Mouse (Mus musculus): ENCODE results near the gene Polr2i.
"Not testable (repeated sequence)": the region's sequence is repeated elsewhere in the genome, so short reads cannot be mapped to it uniquely, and the experiment has no call there.

Polr2i gene

DNA sequence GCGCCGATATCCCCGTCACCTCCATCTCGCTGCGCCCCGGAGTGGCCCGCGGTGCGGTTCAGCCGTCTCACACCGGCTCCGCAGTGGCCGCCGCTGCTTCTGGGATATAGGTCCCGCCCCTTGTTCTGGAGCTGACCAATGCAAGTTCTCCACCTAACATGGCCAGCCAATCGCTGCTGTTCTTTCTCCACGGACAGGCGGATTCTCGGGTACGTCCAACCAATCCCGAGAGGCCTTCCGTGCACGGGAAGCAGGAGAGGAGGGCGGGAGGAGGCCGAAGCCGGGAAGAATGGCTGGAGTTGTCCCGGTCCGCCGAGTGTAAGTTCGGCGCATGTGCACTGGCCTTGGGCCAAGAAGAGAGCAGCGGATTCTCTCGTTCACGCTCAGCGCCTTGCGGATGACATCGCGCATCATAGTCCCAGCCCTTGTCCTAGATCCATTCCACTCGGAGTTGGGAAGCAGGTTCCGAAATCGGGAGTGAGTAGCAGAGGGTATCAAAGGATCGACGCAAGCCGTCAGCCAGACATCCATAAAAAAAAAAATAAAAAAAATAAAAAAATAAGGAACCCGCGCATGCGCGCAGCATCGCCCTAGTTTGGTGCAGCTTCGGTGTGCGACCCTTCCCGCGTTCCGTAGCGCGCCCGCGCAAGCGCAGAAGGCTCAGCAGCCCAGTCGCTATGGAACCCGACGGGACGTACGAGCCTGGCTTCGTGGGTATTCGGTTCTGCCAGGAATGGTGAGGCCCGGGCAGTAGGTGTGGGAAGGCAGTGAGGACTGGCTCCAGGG lies at the start of gene Polr2i, which contains the start of gene Tbcb:
Gene Polr2i, plus strand, starts transcription at position 280 of the 786 bp plus-strand sequence.
Gene Tbcb, minus strand, starts transcription at position 604 of the 786 bp plus-strand sequence.
- DNase-seq (ENCODE audit: low read depth, low spot score), result peak; percentile 93

DNA sequence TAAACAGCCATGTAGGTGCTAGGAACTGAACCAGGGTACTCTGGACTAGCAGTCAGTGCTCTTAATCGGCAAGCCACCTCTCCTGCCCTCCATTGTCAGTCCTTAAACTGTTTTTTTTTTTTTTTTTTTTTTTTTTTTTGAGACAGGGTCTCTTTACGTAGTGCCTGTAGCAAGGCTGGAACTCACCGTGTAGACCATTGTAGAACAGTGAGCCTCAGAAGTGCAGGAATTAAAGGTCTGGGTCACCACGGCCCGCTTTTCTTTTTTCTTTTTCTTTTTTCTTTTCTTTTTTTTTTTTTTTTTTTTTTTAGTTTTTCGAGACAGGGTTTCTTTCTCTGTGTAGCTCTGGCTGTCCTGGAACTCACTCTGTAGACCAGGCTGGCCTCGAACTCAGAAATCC lies 48.6 kb upstream of the Polr2i start:
- not testable (repeated sequence) for DNase-seq (ENCODE audit: low read depth, low spot score)

DNA sequence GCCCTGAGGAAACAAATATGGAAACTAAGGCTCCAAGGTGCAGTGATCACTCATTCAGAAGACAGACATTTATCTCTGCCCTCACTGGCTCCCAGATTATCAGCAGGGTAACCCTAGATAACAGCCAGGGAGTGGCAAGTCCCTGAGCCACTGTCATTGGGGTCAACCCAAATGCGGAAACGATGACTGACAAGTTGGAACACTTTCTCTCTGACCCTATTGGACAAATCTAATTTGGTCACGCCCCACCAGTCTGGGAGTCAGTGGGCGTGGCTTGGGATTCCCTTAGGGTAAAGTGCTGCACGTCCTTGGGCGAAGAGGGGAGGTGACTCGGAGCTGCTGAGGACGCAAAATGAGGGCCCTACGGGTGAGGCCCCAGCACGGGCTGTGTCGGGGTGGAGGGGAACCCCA lies 47.9 kb upstream of the Polr2i start, which contains the start of gene Cox7a1:
Gene Cox7a1, plus strand, starts transcription at position 266 of the 411 bp plus-strand sequence.
- peak; percentile 83 for DNase-seq (ENCODE audit: low read depth, low spot score)

DNA sequence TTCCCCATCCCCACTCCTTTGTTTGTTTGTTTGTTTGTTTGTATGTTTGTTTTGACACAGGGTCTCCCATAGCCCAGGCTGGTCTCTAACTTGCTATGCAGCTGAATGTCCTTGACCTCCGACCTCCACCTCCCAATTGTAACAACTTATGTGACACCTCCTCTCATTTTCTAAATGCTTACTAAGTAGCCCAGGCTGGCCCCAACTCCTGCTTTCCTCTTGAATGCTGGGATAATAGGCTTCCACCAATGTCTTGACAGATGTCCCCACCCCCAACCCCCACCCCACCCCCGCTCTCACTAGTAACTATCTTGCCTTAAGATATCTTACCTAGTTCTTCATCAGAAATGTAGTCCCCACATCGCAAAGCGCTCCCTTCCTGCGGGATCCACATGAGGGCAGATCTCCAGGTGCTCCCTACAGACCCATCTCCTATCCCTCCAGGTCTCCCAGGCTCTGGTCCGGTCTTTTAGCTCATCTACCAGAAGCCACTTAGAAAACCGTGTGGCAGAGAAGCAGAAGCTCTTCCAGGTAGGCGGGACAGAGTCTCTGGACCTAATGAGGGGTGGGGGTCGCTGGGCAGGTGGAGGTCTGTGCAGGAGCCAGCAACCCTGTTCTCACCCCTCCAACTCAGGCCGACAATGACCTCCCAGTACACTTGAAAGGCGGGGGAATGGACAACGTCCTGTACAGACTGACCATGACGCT lies 47.0 kb upstream of the Polr2i start:
- no peak for DNase-seq (ENCODE audit: low read depth, low spot score)

DNA sequence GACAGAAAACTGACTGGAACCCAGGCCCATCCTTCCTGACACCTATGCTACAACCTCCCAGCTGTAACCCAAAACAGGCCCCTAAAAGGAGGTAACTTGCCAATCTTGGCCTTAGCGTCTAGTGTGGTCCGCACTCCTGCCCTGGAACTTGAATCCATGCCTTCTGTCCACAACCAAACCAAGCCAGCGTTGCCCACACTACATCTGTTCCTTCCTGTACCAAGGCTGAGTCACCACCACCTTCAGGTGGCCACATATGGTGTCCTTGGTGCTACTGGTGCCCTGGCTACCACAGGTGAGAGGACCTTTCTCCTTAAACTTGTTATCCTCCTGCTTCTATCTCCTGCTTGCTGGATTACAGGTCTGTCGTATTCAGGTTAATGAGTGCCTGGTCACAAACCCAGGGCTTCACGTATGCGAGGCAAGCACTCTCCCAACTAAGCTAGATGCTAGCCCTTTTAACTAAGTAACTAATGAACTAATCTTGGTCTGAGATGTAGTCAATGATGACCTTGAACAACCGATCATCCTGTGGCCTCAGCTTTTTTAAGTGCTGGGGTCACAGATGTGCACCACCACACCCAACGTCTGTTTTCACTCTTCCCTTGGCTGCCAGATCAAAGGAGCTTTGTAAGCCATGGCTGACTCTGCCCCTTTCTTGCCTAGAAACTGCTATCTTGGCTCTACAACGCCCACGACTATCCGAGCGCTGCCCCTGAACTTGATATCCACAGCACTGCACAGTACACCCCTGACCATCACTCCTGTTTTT lies 43.2 kb upstream of the Polr2i start:
- no peak for DNase-seq (ENCODE audit: low read depth, low spot score)

DNA sequence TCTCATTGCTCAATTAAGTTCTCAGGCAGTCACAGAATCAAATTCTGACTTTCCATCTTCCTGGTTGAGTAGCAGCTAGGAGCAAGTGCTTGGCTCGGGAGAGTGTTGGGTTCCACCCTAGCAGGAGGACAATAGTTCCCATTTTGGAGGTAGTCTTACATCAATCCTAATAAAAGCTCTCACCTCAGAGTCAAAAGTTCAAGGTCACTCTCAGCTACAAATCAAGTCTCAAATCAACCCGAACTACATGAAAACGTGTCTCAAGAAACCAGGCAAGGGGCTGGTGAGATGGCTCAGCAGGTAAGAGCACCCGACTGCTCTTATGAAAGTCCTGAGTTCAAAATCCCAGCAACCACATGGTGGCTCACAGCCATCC lies 42.6 kb upstream of the Polr2i start:
- no peak for DNase-seq (ENCODE audit: low read depth, low spot score)

DNA sequence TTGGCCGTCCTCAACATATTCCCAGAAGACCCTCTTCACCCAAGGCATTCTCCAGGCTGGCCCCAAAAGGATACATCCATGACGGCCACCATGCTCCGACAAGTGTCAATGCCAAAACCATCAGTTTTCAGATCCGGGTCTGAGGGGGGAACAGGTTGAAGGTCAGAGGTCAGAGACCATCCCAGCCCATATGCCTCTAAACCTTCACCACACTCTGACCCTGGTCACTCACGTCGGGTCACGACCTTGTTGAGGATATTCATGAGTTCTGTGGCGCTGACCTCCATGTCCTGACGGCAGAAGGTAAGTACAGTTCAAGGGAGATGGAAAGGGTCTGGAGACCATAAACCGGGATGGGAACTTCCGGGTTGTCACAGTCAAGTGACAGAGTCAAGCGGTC lies 39.7 kb upstream of the Polr2i start:
- no peak for DNase-seq (ENCODE audit: low read depth, low spot score)

DNA sequence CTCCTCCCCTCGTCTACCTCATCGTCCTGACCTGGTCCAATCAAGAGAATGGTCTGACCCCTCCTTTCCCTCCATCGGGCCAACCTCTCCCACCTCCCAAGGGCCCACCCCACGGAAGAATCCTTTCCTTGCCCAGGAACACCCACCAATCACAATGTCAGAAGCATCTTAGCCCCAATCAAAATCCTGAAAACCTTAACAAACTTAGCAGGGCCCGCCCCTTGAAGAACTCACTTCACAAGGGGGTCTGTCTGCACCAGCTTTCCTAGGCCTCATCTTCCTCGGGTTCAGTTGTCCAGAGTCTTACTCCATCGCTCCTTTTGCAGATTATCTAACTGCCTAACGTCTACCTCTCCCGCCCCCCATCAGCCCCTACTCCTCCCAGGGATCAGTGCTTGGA lies 38.7 kb upstream of the Polr2i start:
- no peak for DNase-seq (ENCODE audit: low read depth, low spot score)

DNA sequence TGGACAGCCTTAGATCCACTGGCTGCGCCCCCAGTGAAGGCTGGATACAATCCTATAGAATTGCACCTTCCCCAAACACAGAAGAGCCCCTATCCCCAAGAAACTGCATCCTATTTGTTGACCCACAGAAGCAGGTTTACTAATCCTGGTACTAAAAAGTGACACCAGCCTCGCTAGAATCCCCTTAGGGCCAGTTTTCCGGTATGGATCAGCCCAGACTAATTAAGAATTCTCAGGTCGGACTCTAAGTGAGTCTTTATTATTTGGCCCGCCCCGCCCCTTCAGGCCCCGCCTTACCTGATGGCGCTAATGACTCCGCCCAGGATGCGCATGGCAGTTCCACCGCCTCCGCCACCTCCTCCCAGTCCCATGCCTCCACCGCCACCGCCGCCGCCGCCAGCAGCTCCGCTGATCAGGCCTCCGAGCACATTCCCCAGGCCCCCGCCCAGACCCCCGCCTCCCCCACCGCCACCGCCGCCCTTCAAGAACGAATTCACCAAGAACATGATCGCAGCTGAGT lies 38.1 kb upstream of the Polr2i start:
- peak; percentile 84 for DNase-seq (ENCODE audit: low read depth, low spot score)

DNA sequence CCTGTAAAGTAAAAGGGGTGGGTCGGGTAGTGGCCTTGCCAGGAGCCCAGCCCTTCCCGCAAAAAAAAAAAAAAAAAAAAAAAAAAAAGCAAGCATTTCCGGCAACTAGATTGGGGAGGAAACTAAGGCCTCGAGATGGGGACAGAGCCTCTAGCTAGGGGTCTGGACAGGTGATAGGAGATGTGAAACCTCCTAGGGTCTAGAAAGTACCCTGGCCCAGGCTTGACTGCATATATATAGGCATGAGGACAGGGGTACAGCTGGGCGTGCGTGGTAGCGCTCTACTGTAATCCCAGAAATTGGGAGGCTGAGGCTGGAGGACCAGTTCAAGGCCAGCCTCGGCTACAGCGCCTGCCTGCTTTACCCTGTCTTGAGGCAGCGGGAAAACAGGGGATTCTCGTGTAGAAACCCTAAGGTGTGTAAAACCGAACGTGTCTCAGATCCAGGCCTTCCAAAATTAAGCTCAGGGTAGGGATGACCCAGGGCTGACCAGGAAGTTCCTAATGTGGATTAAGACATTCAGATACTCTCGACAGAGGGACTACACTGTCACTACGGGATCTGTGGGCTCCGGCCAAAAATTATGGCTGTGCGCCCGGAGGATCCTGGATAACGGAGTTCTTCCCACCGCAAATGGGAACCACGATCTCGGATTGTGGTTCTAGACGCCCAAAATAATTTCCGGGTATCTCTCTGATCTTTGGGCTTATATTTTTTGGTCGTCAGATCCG lies 37.5 kb upstream of the Polr2i start:
- DNase-seq (ENCODE audit: low read depth, low spot score), result peak; percentile 40

DNA sequence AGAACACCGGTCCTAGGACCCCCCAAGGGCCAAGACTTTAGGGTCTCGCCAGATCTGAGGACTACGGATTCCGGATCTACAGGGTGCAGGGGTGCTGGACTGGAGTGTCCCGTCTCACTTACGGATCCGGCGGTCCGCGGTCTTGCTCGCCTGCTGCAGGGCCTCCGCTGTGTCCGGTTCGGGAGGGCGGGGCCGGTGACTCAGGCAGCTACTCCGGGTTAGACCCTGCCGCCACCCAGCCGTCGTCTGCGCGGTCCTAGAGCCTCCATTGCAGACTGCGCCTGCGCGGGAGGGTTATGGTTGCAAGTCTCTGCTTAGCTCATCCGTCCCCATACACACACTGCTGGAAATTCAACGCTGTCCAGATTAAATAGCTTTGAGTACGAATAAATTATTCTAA lies 36.9 kb upstream of the Polr2i start:
- peak; percentile 89 for DNase-seq (ENCODE audit: low read depth, low spot score)

DNA sequence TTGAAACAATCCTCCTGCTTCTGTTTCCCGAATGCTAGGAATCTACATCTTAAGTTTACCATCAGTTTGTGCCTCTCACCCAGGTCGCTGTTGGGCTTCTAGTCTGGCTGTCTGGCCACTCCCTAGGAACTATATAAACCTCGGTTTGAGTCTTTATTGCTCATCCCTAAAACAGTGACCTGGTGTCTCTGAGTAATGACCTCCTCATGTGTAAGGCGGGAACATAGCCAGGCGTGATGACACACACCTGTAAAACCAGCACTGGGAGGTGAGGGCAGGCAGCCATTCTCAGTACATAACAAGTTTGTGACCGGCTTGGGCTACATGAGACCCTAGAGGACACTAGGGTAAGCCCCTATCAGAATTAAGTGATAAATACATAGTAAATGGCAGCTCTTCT lies 36.3 kb upstream of the Polr2i start:
- DNase-seq (ENCODE audit: low read depth, low spot score), result no peak

DNA sequence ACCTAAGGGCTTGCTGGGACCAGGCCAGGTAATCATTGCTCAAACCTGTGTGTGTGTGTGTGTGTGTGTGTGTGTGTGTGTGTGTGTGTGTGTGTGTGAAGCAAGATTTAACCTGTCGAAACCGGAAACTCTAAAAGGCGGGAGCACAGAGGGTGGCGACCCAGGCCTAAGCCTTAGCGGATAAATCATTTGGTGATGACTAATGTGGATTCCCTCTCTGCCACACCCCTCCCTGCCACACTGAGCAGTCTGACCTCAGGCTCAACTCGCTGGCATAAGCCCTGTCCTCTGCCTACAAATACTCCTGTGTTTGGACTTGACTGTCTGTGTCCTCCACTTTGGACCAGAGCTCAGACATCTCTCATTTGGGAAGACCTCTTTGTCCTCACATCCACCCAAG lies 35.6 kb upstream of the Polr2i start:
- DNase-seq (ENCODE audit: low read depth, low spot score), result no peak

DNA sequence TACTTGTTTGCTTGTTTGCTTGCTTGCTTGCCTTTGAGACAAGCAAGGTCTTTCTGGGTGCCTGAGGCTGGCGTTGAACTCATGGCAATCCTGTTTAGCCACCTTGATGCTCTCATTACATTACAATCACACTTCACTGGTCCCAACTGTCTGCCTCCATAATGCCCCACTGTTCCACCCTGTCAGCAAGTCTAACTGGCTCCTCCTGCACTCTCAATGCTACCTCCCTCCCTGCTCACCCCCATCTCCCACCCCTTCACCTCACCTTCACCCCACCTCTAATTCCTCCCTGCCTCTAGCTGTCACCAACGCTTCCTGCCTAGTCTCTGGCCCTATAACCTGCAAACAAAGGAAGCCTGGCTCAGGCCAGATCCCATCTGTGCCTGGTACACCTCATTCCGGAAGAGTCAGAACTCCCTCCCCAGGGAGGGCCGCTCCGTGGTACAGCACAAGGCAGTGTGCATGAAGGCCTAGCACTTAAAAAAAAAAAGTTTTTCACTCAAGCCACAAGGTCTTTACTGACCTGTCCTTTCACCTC lies 34.1 kb upstream of the Polr2i start:
- no peak for DNase-seq (ENCODE audit: low read depth, low spot score)

DNA sequence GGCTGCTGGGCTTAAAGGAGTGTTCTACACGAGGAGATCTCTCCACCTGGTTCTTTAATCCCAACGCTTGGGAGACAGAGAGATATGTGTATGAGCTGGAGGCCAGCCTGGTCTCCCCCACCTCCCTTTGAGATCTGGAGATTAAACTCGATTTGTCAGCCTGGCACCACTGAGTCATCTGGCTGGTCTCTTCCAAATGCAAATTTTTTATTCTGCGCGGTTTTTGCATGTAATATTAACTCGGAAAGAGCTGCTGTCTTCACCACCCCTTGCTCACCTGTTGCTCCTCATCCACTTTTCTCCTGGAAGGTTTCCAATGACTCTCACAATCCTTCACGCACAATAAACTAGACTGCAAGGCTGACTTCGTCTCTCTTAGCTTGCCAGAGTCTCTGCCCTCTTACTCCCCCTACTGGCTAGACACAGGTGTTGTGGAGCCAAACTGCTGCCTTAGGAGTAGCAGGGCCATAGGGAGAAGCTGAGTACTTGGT lies 33.2 kb upstream of the Polr2i start, which contains the start of gene Capns1:
Gene Capns1, minus strand, starts transcription at position 331 of the 491 bp plus-strand sequence.
- DNase-seq (ENCODE audit: low read depth, low spot score), result peak; percentile 64

DNA sequence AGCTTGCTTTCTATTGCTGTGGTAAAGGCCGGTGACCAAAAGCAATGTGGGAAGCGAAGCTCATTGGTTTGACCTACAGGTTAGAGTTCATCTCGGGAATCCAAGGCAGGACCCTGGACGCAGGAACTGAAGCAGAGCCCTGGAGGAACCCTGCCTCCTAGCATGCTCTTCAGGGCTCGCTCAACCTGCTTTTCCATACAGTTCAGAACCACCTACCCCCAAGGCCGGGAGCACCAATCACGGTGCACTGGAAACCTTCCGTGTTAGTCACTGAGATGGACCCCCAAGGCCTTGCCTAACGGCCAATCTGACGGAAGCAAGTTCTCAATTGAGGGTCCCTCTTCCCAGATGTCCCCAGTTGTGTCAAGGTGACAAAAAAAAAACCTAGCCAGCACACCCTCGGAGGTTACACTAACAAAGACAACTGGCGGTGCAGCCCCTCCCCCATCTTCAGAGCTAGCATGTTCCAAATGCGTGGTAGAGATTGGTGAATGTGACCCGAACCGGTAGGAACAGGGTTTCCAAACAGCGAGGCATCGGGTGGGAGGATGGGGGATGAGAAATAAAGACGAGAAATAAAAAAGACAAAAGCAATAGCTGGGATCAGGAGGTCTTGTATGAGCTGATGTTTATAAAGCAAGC lies 32.1 kb upstream of the Polr2i start:
- no peak for DNase-seq (ENCODE audit: low read depth, low spot score)

DNA sequence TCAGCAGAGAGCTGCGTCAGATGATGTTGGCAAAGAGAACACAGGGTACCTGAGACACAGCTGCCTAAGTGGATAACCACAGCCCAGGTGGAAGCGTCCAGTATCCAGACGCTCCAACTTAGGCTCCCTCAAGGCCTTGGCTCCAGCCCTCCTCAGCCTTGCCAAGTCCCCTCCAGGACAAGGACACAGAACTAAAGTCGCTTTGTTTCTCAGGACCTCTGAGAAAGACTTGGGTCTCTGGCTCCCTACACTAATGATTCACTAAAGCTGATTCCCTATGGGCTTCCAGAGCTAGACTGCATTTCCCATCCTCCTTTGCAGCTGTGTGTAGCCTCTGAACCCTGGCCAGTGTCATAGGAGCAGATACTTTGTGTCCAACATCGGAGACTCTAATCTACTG lies 31.5 kb upstream of the Polr2i start:
- DNase-seq (ENCODE audit: low read depth, low spot score), result no peak

DNA sequence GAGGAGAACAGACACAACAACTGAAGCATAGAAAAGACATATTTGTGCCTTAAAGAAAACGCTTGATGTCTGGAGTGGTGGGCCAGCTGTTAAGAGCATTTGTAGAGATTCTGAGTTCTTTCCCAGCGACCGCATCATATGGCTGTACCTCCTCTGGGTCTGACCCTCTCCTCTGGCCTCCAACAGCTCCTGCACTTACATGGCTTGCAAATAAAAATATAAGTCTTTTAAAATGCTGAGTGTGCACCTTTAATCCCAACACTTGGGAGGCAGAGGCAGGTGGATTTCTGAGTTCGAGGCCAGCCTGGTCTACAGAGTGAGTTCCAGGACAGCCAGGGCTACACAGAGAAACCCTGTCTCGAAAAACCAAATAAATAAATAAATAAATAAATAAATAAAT lies 31.1 kb upstream of the Polr2i start:
- DNase-seq (ENCODE audit: low read depth, low spot score), result not testable (repeated sequence)

DNA sequence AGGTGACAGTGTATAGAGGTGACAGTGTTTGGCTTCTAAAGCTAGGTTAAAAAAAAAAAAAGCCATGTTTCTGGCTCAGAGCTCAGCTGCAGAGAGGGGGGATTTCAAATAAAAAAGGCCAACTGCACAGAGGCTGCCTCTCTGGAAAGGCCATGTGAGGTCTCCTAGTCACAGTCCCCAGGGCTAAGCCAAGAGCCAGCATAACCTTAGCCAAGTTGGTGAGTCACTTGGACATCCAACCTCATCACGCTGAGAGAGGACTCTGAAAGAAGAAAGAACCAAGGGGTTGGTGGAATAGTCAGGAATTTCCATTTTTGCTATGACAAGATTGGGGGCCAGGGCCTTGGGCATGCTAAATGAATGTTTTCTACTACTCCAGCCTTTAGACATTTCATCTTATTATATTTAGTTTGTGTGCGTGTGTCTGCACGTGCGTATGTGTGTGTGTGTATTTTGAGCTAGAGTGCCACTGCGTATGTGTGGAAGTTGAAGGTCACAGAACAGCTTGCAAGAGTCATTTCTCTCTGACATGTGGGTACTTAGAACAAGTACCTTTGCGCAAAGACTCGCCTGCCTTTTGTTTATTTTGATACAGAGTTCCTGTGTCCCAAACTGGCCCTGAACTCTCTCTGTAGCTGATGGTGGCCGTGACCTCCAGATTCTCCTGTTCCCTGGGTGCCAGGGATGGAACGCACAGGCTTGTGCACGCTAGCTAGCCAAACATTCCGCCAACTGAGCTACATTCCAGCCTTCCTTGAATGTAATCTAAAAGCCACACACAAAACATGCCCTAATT lies 28.7 kb upstream of the Polr2i start:
- DNase-seq (ENCODE audit: low read depth, low spot score), result no peak

Data from c-Kit-negative CD71-positive TER-119-positive erythroid progenitor cells, embryonic 14.5 days (primary cell).